Mouse (Mus musculus) T-helper 2 cell (primary cell): ENCODE measurements around the gene Auts2.

Experiments
- in situ Hi-C: fragments of 300-600 bp; cut with MboI, MseI; formaldehyde crosslinking; loops from one replicate; pipeline ENCODE4 v1.15.1; 2025; ENCODE audit warnings: high pct_unique_total_duplicates

Auts2 gene

GRCm38 (mm10) chr5:131537155-131537830, 1005.9 kb downstream of the Auts2 start:
- in situ Hi-C loops: no loop called here

- in situ Hi-C loops: no loop called here
Observed at GRCm38 (mm10) chr5:131535752-131536151, 1007.4 kb downstream of the Auts2 start.

- in situ Hi-C loops: loop anchor here (5.0 kb wide), 1 partner anchor 67 kb away; no protein-coding TSS in a partner anchor
Observed at GRCm38 (mm10) chr5:131533815-131534214, 1009.3 kb downstream of the Auts2 start.

- in situ Hi-C loops: loop anchor here (5.0 kb wide), 1 partner anchor 65 kb away; no protein-coding TSS in a partner anchor
Observed at GRCm38 (mm10) chr5:131531744-131532552, 1011.2 kb downstream of the Auts2 start.

GRCm38 (mm10) chr5:131530828-131531227, 1012.3 kb downstream of the Auts2 start:
- in situ Hi-C loops: loop anchor here (5.0 kb wide), 1 partner anchor 64 kb away; no protein-coding TSS in a partner anchor

GRCm38 (mm10) chr5:131526666-131527065, 1016.5 kb downstream of the Auts2 start:
- in situ Hi-C loops: no loop called here

GRCm38 (mm10) chr5:131524900-131525465, 1018.2 kb downstream of the Auts2 start:
- in situ Hi-C loops: no loop called here

GRCm38 (mm10) chr5:131519560-131519959, 1023.6 kb downstream of the Auts2 start:
- in situ Hi-C loops: no loop called here

GRCm38 (mm10) chr5:131517677-131518076, 1025.5 kb downstream of the Auts2 start:
- in situ Hi-C loops: no loop called here

- in situ Hi-C loops: no loop called here
Observed at GRCm38 (mm10) chr5:131515707-131516407, 1027.3 kb downstream of the Auts2 start.

GRCm38 (mm10) chr5:131513753-131514152, 1029.4 kb downstream of the Auts2 start:
- in situ Hi-C loops: no loop called here

- in situ Hi-C loops: no loop called here
Observed at GRCm38 (mm10) chr5:131512617-131513016, 1030.5 kb downstream of the Auts2 start.

- in situ Hi-C loops: no loop called here
Observed at GRCm38 (mm10) chr5:131510659-131511058, 1032.5 kb downstream of the Auts2 start.

GRCm38 (mm10) chr5:131509315-131509714, 1033.8 kb downstream of the Auts2 start:
- in situ Hi-C loops: no loop called here

GRCm38 (mm10) chr5:131498865-131499264, 1044.3 kb downstream of the Auts2 start:
- in situ Hi-C loops: no loop called here

GRCm38 (mm10) chr5:131496517-131497216, 1046.5 kb downstream of the Auts2 start:
- in situ Hi-C loops: no loop called here

- in situ Hi-C loops: no loop called here
Observed at GRCm38 (mm10) chr5:131494564-131494963, 1048.6 kb downstream of the Auts2 start.

GRCm38 (mm10) chr5:131492535-131492934, 1050.6 kb downstream of the Auts2 start:
- in situ Hi-C loops: no loop called here

GRCm38 (mm10) chr5:131491843-131492242, 1051.3 kb downstream of the Auts2 start:
- in situ Hi-C loops: no loop called here

- in situ Hi-C loops: no loop called here
Observed at GRCm38 (mm10) chr5:131490811-131491210, 1052.3 kb downstream of the Auts2 start.

GRCm38 (mm10) chr5:131489846-131490245, 1053.3 kb downstream of the Auts2 start:
- in situ Hi-C loops: no loop called here
